Mouse (Mus musculus) ES-E14 (cell line): ENCODE data around the gene Pcdh7.
"Not testable (repeated sequence)": the region's sequence is repeated elsewhere in the genome, so short reads cannot be mapped to it uniquely, and the experiment has no call there.

Source experiments
- HCFC1 ChIP-seq: IDR thresholded peaks from 2 replicates; pipeline ENCODE4 v1.6.1; 2012; ENCODE audit warnings: low read length, inconsistent platforms, borderline replicate concordance; ENCODE audit not compliant: insufficient read depth
- MAFK ChIP-seq: IDR thresholded peaks from 2 replicates; pipeline ENCODE4 v1.6.1; 2014; ENCODE audit warnings: mild to moderate bottlenecking, low read depth, low read length, inconsistent platforms; ENCODE audit not compliant: insufficient read depth
- ZC3H11A ChIP-seq: IDR thresholded peaks from 2 replicates; pipeline ENCODE4 v1.6.1; 2012; ENCODE audit warnings: low read depth, mild to moderate bottlenecking, inconsistent platforms, low read length, borderline replicate concordance
- ZNF384 ChIP-seq: IDR thresholded peaks from 2 replicates; pipeline ENCODE4 v1.6.1; 2012; ENCODE audit warnings: low read depth, low read length, inconsistent platforms

- not testable (repeated sequence) for TF ChIP-seq ZC3H11A, ZNF384, MAFK, HCFC1
Observed at GRCm38 (mm10) chr5:58174335-58174734, 456.6 kb downstream of the Pcdh7 start.
